8 mouse cellular contexts compared by ENCODE assay signal in the genomic region with DNA sequence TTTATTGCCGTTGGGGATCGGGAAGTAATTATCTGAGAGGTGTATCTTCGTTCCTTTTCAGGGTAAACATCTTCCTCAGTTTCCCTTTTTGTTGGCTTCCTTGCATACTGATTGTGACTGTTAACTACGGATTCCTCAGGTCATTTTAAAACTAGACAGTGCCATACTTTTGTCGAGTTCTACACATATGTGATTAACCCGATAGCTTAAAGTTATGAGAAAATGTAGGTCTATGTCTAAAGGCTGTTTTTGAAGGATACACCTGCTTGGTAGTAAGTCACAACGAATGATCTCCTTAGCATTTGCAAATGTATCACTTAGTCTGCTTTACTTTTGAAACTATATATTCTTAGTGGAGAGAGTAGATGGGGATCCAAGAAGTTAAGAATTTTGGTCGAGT. TPM values are rescaled to one million over a fixed set of nuclear protein-coding genes. Genes with fewer than 3 reads are reported as not detected.
DNase-seq lines count a peak whose midpoint lies in the region; ATAC-seq and TF ChIP-seq lines count a peak whose summit lies in the region.
"Had no signal": no experiment of that assay in that cellular context is flagged by ENCODE, and none has a peak within 500 bp of the region (broad histone marks: within the 10 kb centered on the region; RNA-seq: fewer than 3 reads in every experiment).

No protein-coding gene starts in this region.

- peak overlapping the region; percentile 95 for H3K4me2 ChIP-seq in embryonic facial prominence, embryonic 14.5 days (ENCODE audit: low read depth, low read length)
- H3K4me2 ChIP-seq in hindbrain, embryonic 16.5 days (ENCODE audit: low read length), result peak overlapping the region; percentile 96
- H3K4me2 ChIP-seq in neural tube, embryonic 12.5 days (replicated peaks), result peak overlapping the region; percentile 94

- H3K4me3 ChIP-seq in lung, adult 2 months (replicated peaks; ENCODE audit: extremely low read depth, low read depth, low read length), result peak overlapping the region; percentile 82
- H3K4me3 ChIP-seq in embryonic facial prominence, embryonic 14.5 days (ENCODE audit: low read depth, low read length), result peak overlapping the region; percentile 68
- H3K4me3 ChIP-seq in hindbrain, embryonic 16.5 days (ENCODE audit: low read length), result no peak overlapping the region; the same call in 1 of the 2 replicates
- no peak overlapping the region for H3K4me3 ChIP-seq in neural tube, embryonic 12.5 days

- no peak for TF ChIP-seq CTCF in lung, adult 2 months (IDR thresholded peaks at IDR 0.05; ENCODE audit: insufficient read depth, low read length)

- no peak overlapping the region for H3K27ac ChIP-seq in embryonic facial prominence, embryonic 14.5 days (replicated peaks; ENCODE audit: low read depth, low read length)
- no peak overlapping the region for H3K27ac ChIP-seq in hindbrain, embryonic 16.5 days (ENCODE audit: low read depth, low read length)
- no peak overlapping the region for H3K27ac ChIP-seq in neural tube, embryonic 12.5 days
- H3K27ac ChIP-seq: midbrain, embryonic 12.5 days had no signal

- H3K36me3 ChIP-seq in embryonic facial prominence, embryonic 14.5 days (ENCODE audit: control insufficient read depth, insufficient read depth, low read length), result no peaks in the 10 kb centered on the region
- no peaks in the 10 kb centered on the region for H3K36me3 ChIP-seq in hindbrain, embryonic 16.5 days (ENCODE audit: control insufficient read depth, insufficient read depth, low read length)
- H3K36me3 ChIP-seq in neural tube, embryonic 12.5 days, result no peaks in the 10 kb centered on the region
- H3K36me3 ChIP-seq: midbrain, embryonic 12.5 days had no signal

- H3K27me3 ChIP-seq in embryonic facial prominence, embryonic 14.5 days (replicated peaks; ENCODE audit: control insufficient read depth, insufficient read depth, low read length), result peaks cover 41% of the 10 kb centered on the region
- H3K27me3 ChIP-seq in hindbrain, embryonic 16.5 days (replicated peaks; ENCODE audit: control insufficient read depth, insufficient read depth, low read length), result peaks cover 40% of the 10 kb centered on the region
- H3K27me3 ChIP-seq in neural tube, embryonic 12.5 days (replicated peaks), result peaks cover 36% of the 10 kb centered on the region

- TF ChIP-seq POLR2A in lung, adult 2 months (IDR thresholded peaks at IDR 0.05; ENCODE audit: borderline replicate concordance, extremely low read depth, low read depth, low read length), result no peak

- 27% methylated on average over 8 of the region's 8 CpGs for WGBS in lung, adult 2 months
- WGBS in embryonic facial prominence, embryonic 14.5 days, result 29% methylated on average over 8 of the region's 8 CpGs
- WGBS in hindbrain, embryonic 16.5 days, result 29% methylated on average over 8 of the region's 8 CpGs
- 22% methylated on average over 8 of the region's 8 CpGs for WGBS in neural tube, embryonic 12.5 days

- H3K9me3 ChIP-seq in embryonic facial prominence, embryonic 14.5 days (ENCODE audit: control insufficient read depth, low read length), result no peaks in the 10 kb centered on the region
- H3K9me3 ChIP-seq in hindbrain, embryonic 16.5 days (ENCODE audit: control insufficient read depth, low read length), result no peaks in the 10 kb centered on the region
- no peaks in the 10 kb centered on the region for H3K9me3 ChIP-seq in neural tube, embryonic 12.5 days
- H3K9me3 ChIP-seq: midbrain, embryonic 12.5 days had no signal

- H3K9ac ChIP-seq in embryonic facial prominence, embryonic 14.5 days (ENCODE audit: low read depth, low read length), result peak overlapping the region; percentile 61; the same call in 1 of the 2 replicates
- H3K9ac ChIP-seq in hindbrain, embryonic 16.5 days (ENCODE audit: low read depth, low read length), result no peak overlapping the region
- H3K9ac ChIP-seq in neural tube, embryonic 12.5 days, result no peak overlapping the region

- ATAC-seq in embryonic facial prominence, embryonic 14.5 days (ENCODE audit: low read depth), result no peak
- no peak for ATAC-seq in hindbrain, embryonic 16.5 days
- ATAC-seq in neural tube, embryonic 12.5 days (ENCODE audit: low FRiP score, low read depth), result no peak

- H3K4me1 ChIP-seq in lung, adult 2 months (ENCODE audit: control insufficient read depth, insufficient read depth, low read length), result peaks cover 3% of the 10 kb centered on the region
- H3K4me1 ChIP-seq in embryonic facial prominence, embryonic 14.5 days (ENCODE audit: control insufficient read depth, insufficient read depth, low read length), result peaks cover 10% of the 10 kb centered on the region; the same call in 1 of the 2 replicates
- H3K4me1 ChIP-seq in hindbrain, embryonic 16.5 days (ENCODE audit: control insufficient read depth, insufficient read depth, low read depth, low read length), result peaks cover 12% of the 10 kb centered on the region
- peaks cover 10% of the 10 kb centered on the region; the same call in 1 of the 2 replicates for H3K4me1 ChIP-seq in neural tube, embryonic 12.5 days

- no peak for DNase-seq in lung, adult 2 months
- no peak for DNase-seq in lung, postnatal 36 days
- no peak for DNase-seq in embryonic facial prominence, embryonic 14.5 days (ENCODE audit: low spot score)
- DNase-seq in cerebellum, adult 8-10 months, result no peak
- no peak for DNase-seq in spleen, adult 12 weeks (ENCODE audit: low spot score)

RNA-seq across cellular contexts. Expression of a gene that starts 0.9 kb away (rescaled TPM):
- 104 and 117 TPM in 2 replicates for polyA plus RNA-seq in lung, adult 2 months (2012; rRNA removed)
- polyA plus RNA-seq in embryonic facial prominence, embryonic 14.5 days (2014; fragmentation: Nextera tagmentation; extraction: Ambion mirVana), result 37.6 and 43.6 TPM in 2 replicates
- 2.7 and 3.9 TPM in 2 replicates for polyA plus RNA-seq in hindbrain, embryonic 16.5 days (2015; fragmentation: Nextera tagmentation; extraction: Ambion mirVana)
- polyA plus RNA-seq in neural tube, embryonic 12.5 days (2016; fragmentation: Nextera tagmentation; extraction: Ambion mirVana), result 10.0 and 10.3 TPM in 2 replicates

Comparison
In these comparisons a context has a peak if more than half of its experiments do, and no peak if none do; other contexts are left out.
1. H3K4me3 ChIP-seq: peak in lung, adult 2 months (single experiment) and embryonic facial prominence, embryonic 14.5 days (single experiment); none in hindbrain, embryonic 16.5 days (single experiment) and neural tube, embryonic 12.5 days (single experiment).
2. Peak in every context shown above with its lines, with median percentiles within 50 percentile points of each other: H3K4me2 ChIP-seq.